Mouse (Mus musculus): ENCODE results near the gene Ssty1.
"Not testable (repeated sequence)": the region's sequence is repeated elsewhere in the genome, so short reads cannot be mapped to it uniquely, and the experiment has no call there.

Gene Ssty1

GRCm38 (mm10) chrY:18088816-18089215 is at the start of gene Ssty1:
Gene Ssty1, plus strand, starts transcription at chrY:18089116.
- not testable (repeated sequence) for DNase-seq (ENCODE audit: low spot score)

DNA sequence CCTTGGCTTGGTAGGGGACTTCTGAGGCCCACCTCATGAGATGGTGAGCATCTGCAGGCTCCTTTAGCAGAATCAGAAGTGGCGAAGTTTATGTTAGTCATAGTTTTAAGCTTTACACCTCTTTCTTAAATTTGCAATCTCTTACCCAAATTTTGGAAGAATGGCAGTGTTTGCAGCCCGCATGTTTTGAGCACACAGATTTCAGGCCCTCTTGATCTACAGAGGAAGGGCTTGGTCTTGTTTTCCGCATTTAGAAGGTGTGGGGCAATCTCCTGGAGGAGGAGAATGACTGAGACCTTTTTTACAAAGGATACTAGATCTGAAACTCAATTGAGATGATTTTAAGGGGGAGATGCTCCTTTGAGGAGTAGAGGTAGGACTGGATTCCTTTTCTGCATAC is 27.2 kb upstream of the Ssty1 start, which contains the start of gene Gm21764:
Gm21764 (minus strand) TSS at position 101 of the 400 bp plus-strand sequence.
- DNase-seq (ENCODE audit: low spot score) = not testable (repeated sequence)

All from lung, postnatal 25 days (tissue).